Mouse (Mus musculus): Measurements from ENCODE around the gene Nacc1. TPM values are rescaled to one million over a fixed set of nuclear protein-coding genes. Genes with fewer than 3 reads are reported as not detected.

Gene Nacc1
- polyA plus RNA-seq, 1 experiment from 2014 or later: 6.3 TPM

DNA sequence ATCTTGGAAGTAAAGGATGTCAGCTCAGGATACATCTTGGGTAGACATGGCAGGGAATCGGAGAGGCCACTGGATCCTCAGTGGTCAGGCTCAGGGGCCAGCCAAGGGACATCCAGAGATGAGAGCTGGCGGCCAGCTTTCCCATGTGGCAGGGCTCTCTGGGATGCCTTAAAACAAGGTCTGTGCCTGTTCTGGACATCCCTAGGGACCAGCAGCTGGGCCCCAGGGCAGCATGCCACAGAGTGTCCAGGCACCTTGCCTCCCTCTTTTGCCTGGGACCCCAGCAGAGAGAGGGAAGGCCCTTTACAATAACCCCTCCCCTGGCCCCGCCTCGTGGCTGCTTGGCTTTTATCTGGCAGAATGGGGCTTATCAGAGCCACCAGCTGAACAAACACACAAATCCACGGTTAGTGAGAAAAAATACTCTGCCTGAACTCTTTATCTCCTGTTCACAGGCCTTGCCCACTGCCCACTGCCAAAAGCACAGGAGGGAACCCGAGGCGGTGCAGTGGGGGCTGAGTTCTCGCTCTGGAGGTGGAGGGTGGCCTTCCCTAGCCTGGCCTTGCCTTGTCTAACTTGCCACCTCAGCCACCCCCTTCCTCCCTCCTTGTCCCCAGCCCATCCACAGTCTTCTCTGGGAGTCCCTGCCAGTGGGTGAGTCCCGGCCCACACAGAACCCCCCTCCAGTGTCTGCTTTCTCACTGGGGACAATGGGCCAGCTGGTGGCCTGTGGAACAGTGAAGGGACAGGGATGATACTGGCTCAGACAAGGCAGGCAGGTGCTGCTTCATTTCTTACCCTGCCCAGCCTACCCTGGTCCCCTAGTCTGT, 43.1 kb upstream of the Nacc1 start:
- Histone ChIP-seq H3K4me3 (ENCODE audit: low read depth, low read length) (peak overlapping the region; percentile 37), H3K27ac (ENCODE audit: low read length) (peak overlapping the region; percentile 98), H3K9ac (ENCODE audit: low read depth, low read length) (peak overlapping the region; percentile 78)

DNA sequence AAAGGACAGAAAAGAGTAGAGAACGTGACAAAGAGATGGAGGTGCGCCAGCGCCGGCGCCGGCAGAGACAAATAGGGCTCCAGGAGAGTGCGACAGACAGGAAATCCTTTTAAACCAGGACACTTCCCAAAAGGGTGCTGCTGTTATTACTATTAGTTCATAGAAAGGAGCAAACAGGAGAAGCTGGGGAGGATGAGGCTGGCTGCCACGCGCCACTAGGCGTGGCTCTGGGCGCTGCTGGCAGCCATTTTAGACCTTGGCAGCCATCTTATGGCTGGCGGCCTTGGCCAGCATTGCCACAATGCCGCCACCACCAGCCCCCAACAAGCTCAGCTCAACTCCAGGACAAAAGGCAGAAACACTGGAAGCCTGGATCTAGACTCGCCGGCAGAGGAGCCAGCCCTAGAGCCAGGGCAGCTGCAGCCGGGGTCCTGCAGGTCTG, 42.3 kb upstream of the Nacc1 start:
- H3K9ac ChIP-seq (ENCODE audit: low read depth, low read length): peak overlapping the region; percentile 65

More for the DNA sequence above, 43.1 kb upstream of the Nacc1 start:
- Histone ChIP-seq H3K27me3 (ENCODE audit: control insufficient read depth, insufficient read depth, low read depth, low read length) (no peaks in the 10 kb centered on the region), H3K36me3 (ENCODE audit: control insufficient read depth, insufficient read depth) (no peaks in the 10 kb centered on the region), H3K4me1 (ENCODE audit: control insufficient read depth, low read depth, low read length) (peaks cover 75% of the 10 kb centered on the region), H3K9me3 (replicated peaks; ENCODE audit: control insufficient read depth, low read length) (no peaks in the 10 kb centered on the region), H3K4me2 (ENCODE audit: low read depth, low read length) (peak overlapping the region; percentile 58)
- WGBS (ENCODE audit: insufficient replicate concordance): 16% methylated on average over 9 of the region's 9 CpGs
- ATAC-seq (ENCODE audit: low read depth): peak; percentile 93

DNA sequence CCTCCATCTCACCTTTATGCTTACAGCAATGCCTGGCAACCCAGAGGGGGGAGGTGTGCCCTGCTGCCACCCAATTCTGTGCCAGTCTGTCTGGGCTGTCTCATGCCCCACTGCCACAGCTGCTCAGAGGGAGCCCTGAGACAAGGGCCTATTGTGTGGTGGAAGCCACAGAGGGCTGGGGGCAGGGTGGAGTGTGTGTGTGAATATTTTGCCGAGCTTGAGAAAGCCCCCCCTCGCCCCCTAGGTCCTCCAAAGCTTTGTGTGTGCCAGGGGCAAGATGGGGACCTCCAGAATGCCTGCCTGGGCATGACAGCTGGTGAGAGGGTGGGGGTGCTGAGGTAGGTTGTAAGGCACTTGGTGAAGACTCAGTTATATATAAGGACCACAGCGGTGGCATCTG, 40.8 kb upstream of the Nacc1 start:
- Histone ChIP-seq H3K27ac (ENCODE audit: low read length) (peak overlapping the region; percentile 98), H3K4me1 (ENCODE audit: control insufficient read depth, low read depth, low read length) (peaks cover 98% of the 10 kb centered on the region), H3K9me3 (replicated peaks; ENCODE audit: control insufficient read depth, low read length) (no peaks in the 10 kb centered on the region), H3K36me3 (ENCODE audit: control insufficient read depth, insufficient read depth) (no peaks in the 10 kb centered on the region), H3K27me3 (ENCODE audit: control insufficient read depth, insufficient read depth, low read depth, low read length) (no peaks in the 10 kb centered on the region), H3K4me2 (ENCODE audit: low read depth, low read length) (no peak overlapping the region), H3K9ac (ENCODE audit: low read depth, low read length) (0 out of 2 replicates have a peak overlapping the region, but pooled peaks have one; percentile 0), H3K4me3 (ENCODE audit: low read depth, low read length) (no peak overlapping the region)
- no peak for ATAC-seq (ENCODE audit: low read depth)
- WGBS (ENCODE audit: insufficient replicate concordance): 67% methylated on average over 3 of the region's 3 CpGs

More for the DNA sequence above, 42.3 kb upstream of the Nacc1 start:
- Histone ChIP-seq H3K4me1 (ENCODE audit: control insufficient read depth, low read depth, low read length) (peaks cover 83% of the 10 kb centered on the region), H3K4me2 (ENCODE audit: low read depth, low read length) (peak overlapping the region; percentile 58), H3K4me3 (ENCODE audit: low read depth, low read length) (peak overlapping the region; percentile 37), H3K27me3 (ENCODE audit: control insufficient read depth, insufficient read depth, low read depth, low read length) (no peaks in the 10 kb centered on the region), H3K9me3 (replicated peaks; ENCODE audit: control insufficient read depth, low read length) (no peaks in the 10 kb centered on the region), H3K36me3 (ENCODE audit: control insufficient read depth, insufficient read depth) (no peaks in the 10 kb centered on the region), H3K27ac (ENCODE audit: low read length) (peak overlapping the region; percentile 98)
- WGBS (ENCODE audit: insufficient replicate concordance): 83% methylated on average over 16 of the region's 16 CpGs
- no peak for ATAC-seq (ENCODE audit: low read depth)

DNA sequence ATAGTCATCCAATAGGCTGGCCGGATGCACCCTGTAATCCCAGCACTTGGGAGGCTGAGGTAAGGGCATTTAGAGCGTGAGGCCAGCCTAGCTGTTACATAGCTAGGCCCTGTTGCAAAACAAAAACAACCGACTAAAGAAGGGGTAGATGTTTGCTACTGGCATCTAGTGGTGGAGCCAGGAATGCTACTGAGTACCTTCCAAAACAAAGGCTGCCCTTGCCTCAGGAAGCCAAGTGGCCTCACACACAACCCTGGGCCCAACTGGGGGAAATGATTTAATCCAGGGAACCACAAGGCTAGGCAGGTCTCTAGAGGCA, 38.2 kb upstream of the Nacc1 start:
- Histone ChIP-seq H3K4me3 (ENCODE audit: low read depth, low read length) (peak overlapping the region; percentile 66; the same call in 1 of the 2 replicates), H3K9ac (ENCODE audit: low read depth, low read length) (peak overlapping the region; percentile 81), H3K27ac (ENCODE audit: low read length) (peak overlapping the region; percentile 94), H3K36me3 (ENCODE audit: control insufficient read depth, insufficient read depth) (no peaks in the 10 kb centered on the region), H3K4me2 (ENCODE audit: low read depth, low read length) (peak overlapping the region; percentile 92), H3K4me1 (ENCODE audit: control insufficient read depth, low read depth, low read length) (peaks cover 95% of the 10 kb centered on the region), H3K9me3 (replicated peaks; ENCODE audit: control insufficient read depth, low read length) (no peaks in the 10 kb centered on the region), H3K27me3 (ENCODE audit: control insufficient read depth, insufficient read depth, low read depth, low read length) (no peaks in the 10 kb centered on the region)
- no peak for ATAC-seq (ENCODE audit: low read depth)
- 20% methylated on average over 3 of the region's 3 CpGs for WGBS (ENCODE audit: insufficient replicate concordance)

DNA sequence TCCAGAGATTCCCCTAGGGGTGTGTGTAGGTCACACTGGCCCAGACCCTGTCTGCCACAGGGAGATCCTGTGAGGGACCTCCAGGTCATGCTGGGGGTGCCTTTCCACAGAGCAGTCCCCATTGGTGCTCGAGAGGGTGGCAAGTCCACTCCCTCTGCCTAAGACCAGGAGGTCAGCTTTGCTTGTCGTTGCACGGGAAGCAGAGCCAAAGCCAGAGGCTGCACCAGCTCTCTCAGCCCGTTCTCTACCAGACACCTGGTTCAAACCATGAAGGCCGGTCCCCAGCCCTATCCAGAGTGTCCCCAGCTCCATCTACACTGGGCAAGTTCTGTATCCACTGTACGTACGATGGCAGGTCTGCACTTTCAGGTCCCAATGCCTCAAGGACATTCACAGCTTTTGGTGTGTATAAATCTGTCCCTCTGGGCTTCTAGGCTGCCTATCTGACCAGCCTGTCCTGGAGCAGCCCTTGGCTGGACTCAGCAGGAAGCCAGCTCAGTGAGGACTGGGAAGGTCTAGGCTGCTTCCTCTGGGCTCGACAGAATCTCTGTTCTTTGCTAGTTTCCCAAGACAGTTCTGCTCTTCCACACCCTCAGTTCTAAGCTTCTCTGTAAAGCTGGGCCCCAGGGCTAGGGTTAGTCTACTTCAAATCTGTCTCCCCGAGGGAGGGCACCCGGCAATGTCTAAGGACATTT, 37.7 kb upstream of the Nacc1 start:
- Histone ChIP-seq H3K27me3 (ENCODE audit: control insufficient read depth, insufficient read depth, low read depth, low read length) (no peaks in the 10 kb centered on the region), H3K27ac (ENCODE audit: low read length) (peak overlapping the region; percentile 94), H3K36me3 (ENCODE audit: control insufficient read depth, insufficient read depth) (no peaks in the 10 kb centered on the region), H3K9me3 (replicated peaks; ENCODE audit: control insufficient read depth, low read length) (no peaks in the 10 kb centered on the region), H3K4me2 (ENCODE audit: low read depth, low read length) (peak overlapping the region; percentile 92), H3K9ac (ENCODE audit: low read depth, low read length) (peak overlapping the region; percentile 81), H3K4me1 (ENCODE audit: control insufficient read depth, low read depth, low read length) (peaks cover 91% of the 10 kb centered on the region), H3K4me3 (ENCODE audit: low read depth, low read length) (peak overlapping the region; percentile 66)
- ATAC-seq (ENCODE audit: low read depth): no peak
- 51% methylated on average over 10 of the region's 10 CpGs for WGBS (ENCODE audit: insufficient replicate concordance)

DNA sequence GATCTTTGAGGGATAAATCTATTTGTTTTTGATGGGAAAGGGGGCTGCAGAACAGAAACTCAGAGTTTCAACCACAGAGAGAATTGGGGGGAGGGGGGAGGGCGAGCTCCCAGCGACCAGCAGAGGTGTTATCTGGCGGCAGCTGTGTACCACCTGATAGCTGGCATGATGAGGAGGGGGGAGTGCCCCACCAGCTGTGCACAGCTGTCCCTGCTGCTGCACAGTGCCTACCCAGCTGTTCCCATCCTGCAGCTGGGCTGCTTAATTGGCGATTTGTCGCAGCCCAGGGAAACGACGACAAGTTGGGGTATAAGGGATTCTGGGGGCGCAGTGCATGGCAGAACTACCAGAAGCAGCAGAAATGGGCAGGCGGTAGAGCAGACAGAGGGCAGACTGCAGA, 37.0 kb upstream of the Nacc1 start:
- H3K4me1 ChIP-seq (ENCODE audit: control insufficient read depth, low read depth, low read length): peaks cover 84% of the 10 kb centered on the region
- peak overlapping the region; percentile 92 for H3K4me2 ChIP-seq (ENCODE audit: low read depth, low read length)
- WGBS (ENCODE audit: insufficient replicate concordance): 30% methylated on average over 9 of the region's 9 CpGs
- H3K27me3 ChIP-seq (ENCODE audit: control insufficient read depth, insufficient read depth, low read depth, low read length): no peaks in the 10 kb centered on the region
- peak overlapping the region; percentile 81 for H3K9ac ChIP-seq (ENCODE audit: low read depth, low read length)
- peak overlapping the region; percentile 66 for H3K4me3 ChIP-seq (ENCODE audit: low read depth, low read length)
- H3K27ac ChIP-seq (ENCODE audit: low read length): peak overlapping the region; percentile 94
- ATAC-seq (ENCODE audit: low read depth): peak; percentile 33
- no peaks in the 10 kb centered on the region for H3K36me3 ChIP-seq (ENCODE audit: control insufficient read depth, insufficient read depth)
- no peaks in the 10 kb centered on the region for H3K9me3 ChIP-seq (replicated peaks; ENCODE audit: control insufficient read depth, low read length)

DNA sequence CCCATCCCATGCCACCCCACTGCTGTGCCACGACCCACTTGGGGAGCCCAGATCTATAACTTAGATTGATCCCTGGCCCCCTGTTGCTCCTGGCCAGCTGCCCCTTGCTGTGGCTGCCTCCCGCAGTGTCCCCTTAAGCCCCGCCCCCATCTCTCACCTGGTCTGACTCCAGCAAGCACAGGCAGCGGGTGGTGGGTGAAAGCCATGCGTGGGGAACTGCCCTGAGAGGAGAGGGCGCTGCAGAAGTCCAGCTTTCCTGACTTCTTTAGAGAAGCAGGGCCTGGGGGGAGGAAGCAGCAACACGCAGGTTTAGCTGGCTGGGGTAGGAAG, 35.9 kb upstream of the Nacc1 start:
- Histone ChIP-seq H3K4me1 (ENCODE audit: control insufficient read depth, low read depth, low read length) (peaks cover 72% of the 10 kb centered on the region), H3K9me3 (replicated peaks; ENCODE audit: control insufficient read depth, low read length) (no peaks in the 10 kb centered on the region), H3K4me3 (ENCODE audit: low read depth, low read length) (peak overlapping the region; percentile 66), H3K27ac (ENCODE audit: low read length) (peak overlapping the region; percentile 94), H3K4me2 (ENCODE audit: low read depth, low read length) (peak overlapping the region; percentile 92), H3K27me3 (ENCODE audit: control insufficient read depth, insufficient read depth, low read depth, low read length) (no peaks in the 10 kb centered on the region), H3K36me3 (ENCODE audit: control insufficient read depth, insufficient read depth) (no peaks in the 10 kb centered on the region), H3K9ac (ENCODE audit: low read depth, low read length) (peak overlapping the region; percentile 81)
- ATAC-seq (ENCODE audit: low read depth): peak; percentile 30
- WGBS (ENCODE audit: insufficient replicate concordance): 6% methylated on average over 7 of the region's 7 CpGs

DNA sequence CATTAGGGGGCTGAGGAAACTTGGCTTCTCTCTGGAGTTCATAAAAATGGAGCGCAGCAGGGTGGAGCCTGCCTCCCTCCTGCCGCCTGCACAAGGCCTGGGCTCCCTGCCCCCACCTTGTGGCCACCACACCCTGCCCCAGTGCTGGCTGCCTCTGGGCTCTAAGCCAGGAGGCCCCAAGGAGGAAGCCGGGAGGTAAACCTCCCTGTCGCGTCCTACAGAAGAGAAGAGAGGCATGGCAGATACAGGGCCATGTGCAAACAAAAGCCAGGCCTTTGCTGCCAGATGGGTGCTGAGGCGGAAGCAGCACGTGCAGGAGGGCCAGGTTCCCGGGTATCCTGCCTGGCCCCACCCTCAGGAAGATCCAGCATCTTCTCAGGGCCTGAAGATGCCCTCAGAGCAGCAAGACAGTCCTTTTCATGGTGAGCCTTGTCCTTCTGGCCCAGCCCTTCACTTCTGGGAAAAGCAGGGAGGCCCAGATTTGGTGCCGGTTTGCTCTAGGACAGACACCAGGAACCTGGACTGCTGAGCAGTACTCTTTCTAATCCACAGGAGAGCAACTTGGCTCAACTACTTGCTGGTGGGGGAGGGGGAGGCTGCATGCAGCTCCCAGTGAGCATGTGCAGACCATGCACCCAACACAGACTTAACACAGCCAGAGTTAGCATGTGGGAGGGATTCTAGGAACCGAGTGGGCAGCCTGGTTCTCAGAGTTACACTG, 35.3 kb upstream of the Nacc1 start, which contains the start of gene G430095P16Rik:
TSS of gene G430095P16Rik (plus strand) at position 158 of the 721 bp plus-strand sequence.
- H3K4me3 ChIP-seq (ENCODE audit: low read depth, low read length): peak within 1 kb of the TSS; percentile 66

More for the DNA sequence above, 35.3 kb upstream of the Nacc1 start, which contains the start of gene G430095P16Rik:
- WGBS (ENCODE audit: insufficient replicate concordance): 6% methylated on average over 10 of the region's 10 CpGs
- H3K36me3 ChIP-seq (ENCODE audit: control insufficient read depth, insufficient read depth): no peaks in the 10 kb centered on the region
- no peaks in the 10 kb centered on the region for H3K9me3 ChIP-seq (replicated peaks; ENCODE audit: control insufficient read depth, low read length)
- peak within 1 kb of the TSS; percentile 92 for H3K4me2 ChIP-seq (ENCODE audit: low read depth, low read length)
- H3K9ac ChIP-seq (ENCODE audit: low read depth, low read length): peak within 1 kb of the TSS; percentile 81
- H3K4me1 ChIP-seq (ENCODE audit: control insufficient read depth, low read depth, low read length): peaks cover 67% of the 10 kb centered on the region
- peak within 1 kb of the TSS; percentile 94 for H3K27ac ChIP-seq (ENCODE audit: low read length)
- peak; percentile 93 for ATAC-seq (ENCODE audit: low read depth)
- no peaks in the 10 kb centered on the region for H3K27me3 ChIP-seq (ENCODE audit: control insufficient read depth, insufficient read depth, low read depth, low read length)

Data from liver, embryonic 16.5 days (tissue).